Comparison of ENCODE assay signal across 10 mouse cellular contexts in the genomic region with DNA sequence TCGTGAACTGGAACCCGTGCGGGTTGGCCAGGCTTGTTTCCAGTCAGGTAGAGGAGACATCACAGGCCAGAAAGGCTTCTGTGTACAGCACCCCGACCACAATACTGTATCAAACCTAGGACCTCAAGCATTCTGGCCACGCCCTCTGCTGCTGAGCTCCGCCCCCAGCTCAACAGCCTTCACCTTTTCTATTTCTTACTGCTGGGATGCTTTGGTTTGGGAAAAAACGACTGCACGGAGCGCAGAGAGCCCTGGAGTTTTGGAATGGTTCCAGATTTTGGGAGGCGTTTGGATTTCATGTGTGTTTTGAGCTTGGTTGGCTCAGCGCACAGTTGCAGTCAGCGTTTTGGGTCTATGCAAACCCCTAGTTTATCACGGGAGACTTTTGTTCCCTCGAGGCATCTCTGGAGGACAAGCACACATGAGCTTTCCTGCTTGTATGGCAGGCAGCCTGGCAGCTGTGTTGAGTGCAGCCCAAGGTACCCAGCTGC. TPM values are rescaled to one million over a fixed set of nuclear protein-coding genes. Genes with fewer than 3 reads are reported as not detected.
A peak's percentile ranks its signal among the peaks of the same experiment; 100 is the strongest.
DNase-seq lines count a peak whose midpoint lies in the region; ATAC-seq and TF ChIP-seq lines count a peak whose summit lies in the region.
"Had no signal": no experiment of that assay in that cellular context is flagged by ENCODE, and none has a peak within 500 bp of the region (broad histone marks: within the 10 kb centered on the region; RNA-seq: fewer than 3 reads in every experiment).

No protein-coding gene starts in this region.

- no peak overlapping the region for H3K4me3 ChIP-seq in lung, embryonic 14.5 days (ENCODE audit: low read depth, low read length)
- no peak overlapping the region for H3K4me3 ChIP-seq in kidney, embryonic 16.5 days (ENCODE audit: low read length)
- H3K4me3 ChIP-seq: layer of hippocampus, adult 2 months had no signal

- 51% methylated on average over 14 of the region's 14 CpGs for WGBS in lung, embryonic 14.5 days
- 61% methylated on average over 14 of the region's 14 CpGs for WGBS in kidney, embryonic 16.5 days

- no peak overlapping the region for H3K4me2 ChIP-seq in lung, embryonic 14.5 days
- 0 out of 2 replicates have a peak overlapping the region, but pooled peaks have one; percentile 6 for H3K4me2 ChIP-seq in kidney, embryonic 16.5 days (replicated peaks; ENCODE audit: low read depth, low read length)

- peaks cover 15% of the 10 kb centered on the region; the same call in 1 of the 2 replicates for H3K36me3 ChIP-seq in lung, embryonic 14.5 days (ENCODE audit: insufficient read depth)
- H3K36me3 ChIP-seq in kidney, embryonic 16.5 days (ENCODE audit: insufficient read depth, low read length): peaks cover 4% of the 10 kb centered on the region; the same call in 1 of the 2 replicates

- TF ChIP-seq CTCF in lung, embryonic 14.5 days (IDR thresholded peaks at IDR 0.05; ENCODE audit: low read depth): no peak

- no peaks in the 10 kb centered on the region for H3K9me3 ChIP-seq in lung, embryonic 14.5 days (ENCODE audit: low read depth, low read length)
- H3K9me3 ChIP-seq in kidney, embryonic 16.5 days (ENCODE audit: low read length): no peaks in the 10 kb centered on the region

- no peaks in the 10 kb centered on the region for H3K27me3 ChIP-seq in lung, embryonic 14.5 days (ENCODE audit: insufficient read depth, low read length)
- no peaks in the 10 kb centered on the region for H3K27me3 ChIP-seq in kidney, embryonic 16.5 days (ENCODE audit: insufficient read depth, low read length)

- peak; percentile 37 for DNase-seq in adrenal gland, postnatal 14 days
- DNase-seq in adrenal gland, adult 8-10 months: no peak
- DNase-seq in lung, embryonic 14.5 days: peak; percentile 85
- no peak for DNase-seq in lung, postnatal 25 days (ENCODE audit: low spot score)
- DNase-seq in layer of hippocampus, adult 18-20 months (ENCODE audit: low spot score in 2 of 2): no peak
- DNase-seq in layer of hippocampus, adult 9-11 months: no peak
- DNase-seq: cerebellum, adult 9-11 months had no signal

- peaks cover 6% of the 10 kb centered on the region for H3K4me1 ChIP-seq in lung, embryonic 14.5 days (ENCODE audit: insufficient read depth)
- peaks cover 15% of the 10 kb centered on the region for H3K4me1 ChIP-seq in kidney, embryonic 16.5 days (ENCODE audit: insufficient read depth, low read length)

- peak; percentile 64 for ATAC-seq in lung, embryonic 14.5 days (ENCODE audit: insufficient read depth)
- ATAC-seq in kidney, embryonic 16.5 days (ENCODE audit: low FRiP score, low TSS enrichment): peak; percentile 27; the same call in 1 of the 2 replicates
- ATAC-seq in megakaryocyte, adult 5-6 weeks (ENCODE audit: poor library complexity, severe bottlenecking): peak; percentile 27; the same call in 1 of the 2 replicates

- H3K27ac ChIP-seq in lung, embryonic 14.5 days (ENCODE audit: low read depth): 0 out of 2 replicates have a peak overlapping the region, but pooled peaks have one; percentile 6
- H3K27ac ChIP-seq in kidney, embryonic 16.5 days (ENCODE audit: low read length): no peak overlapping the region
- H3K27ac ChIP-seq: layer of hippocampus, adult 2 months had no signal

- H3K9ac ChIP-seq in lung, embryonic 14.5 days: no peak overlapping the region
- no peak overlapping the region for H3K9ac ChIP-seq in kidney, embryonic 16.5 days (replicated peaks; ENCODE audit: low read length)

RNA-seq across cellular contexts. Expression of a gene that starts 32.2 kb away (rescaled TPM):
- 10.1 and 13.6 TPM in 2 replicates for total RNA-seq in adrenal gland, postnatal 14 days (2021)
- 10 to 100 TPM; 13.3 to 15.8 (median 14.3) TPM for total RNA-seq in adrenal gland, adult 8-10 months (2022)
- 72.6 and 74.8 TPM in 2 replicates for polyA plus RNA-seq in lung, embryonic 14.5 days (2014; fragmentation: Nextera tagmentation; extraction: Ambion mirVana)
- polyA plus RNA-seq in kidney, embryonic 16.5 days (2015; fragmentation: Nextera tagmentation; extraction: Ambion mirVana): 41.2 and 42.0 TPM in 2 replicates
- total RNA-seq in megakaryocyte, adult 5-6 weeks (2015): 1.4 and 1.9 TPM in 2 replicates
- total RNA-seq in megakaryocyte, adult 5-6 weeks (2017): 2.9 and 8.1 TPM in 2 replicates
- 10 to 100 TPM; 30.3 to 33.0 TPM for total RNA-seq in layer of hippocampus, adult 18-20 months (2021)

Comparison
In these comparisons a context has a peak if more than half of its experiments do, and no peak if none do; other contexts are left out.
1. DNase-seq: peak in adrenal gland, postnatal 14 days (single experiment) and lung, embryonic 14.5 days (single experiment); none in adrenal gland, adult 8-10 months (single experiment), lung, postnatal 25 days (single experiment), layer of hippocampus, adult 18-20 months (0 of 2) and layer of hippocampus, adult 9-11 months (single experiment).
2. Peak in every context shown above with its lines, with median percentiles within 50 percentile points of each other: ATAC-seq.